Mouse (Mus musculus): ENCODE measurements around the gene Aimp2.

Gene Aimp2

DNA sequence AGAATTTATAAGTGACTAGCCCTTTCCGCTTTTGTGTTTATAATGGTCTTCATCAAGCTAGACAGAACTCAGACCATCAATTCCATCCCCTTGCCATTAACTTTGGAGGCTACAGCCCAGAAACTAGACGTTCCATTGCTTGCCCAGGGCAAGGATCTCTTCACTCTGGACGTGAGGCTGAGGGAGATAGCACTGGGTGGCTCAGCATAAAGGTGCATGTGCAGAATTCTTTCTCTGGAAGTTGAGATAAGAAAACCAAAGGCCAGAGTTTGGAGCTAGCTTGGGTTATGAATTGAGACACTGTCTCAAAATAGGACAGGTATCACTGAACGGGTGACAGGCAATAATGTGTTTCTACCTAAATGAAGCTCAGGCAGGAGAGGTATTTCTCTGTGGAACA lies 5.8 kb downstream of the Aimp2 start:
- no peak for DNase-seq (ENCODE audit: extremely low spot score, low spot score)

DNA sequence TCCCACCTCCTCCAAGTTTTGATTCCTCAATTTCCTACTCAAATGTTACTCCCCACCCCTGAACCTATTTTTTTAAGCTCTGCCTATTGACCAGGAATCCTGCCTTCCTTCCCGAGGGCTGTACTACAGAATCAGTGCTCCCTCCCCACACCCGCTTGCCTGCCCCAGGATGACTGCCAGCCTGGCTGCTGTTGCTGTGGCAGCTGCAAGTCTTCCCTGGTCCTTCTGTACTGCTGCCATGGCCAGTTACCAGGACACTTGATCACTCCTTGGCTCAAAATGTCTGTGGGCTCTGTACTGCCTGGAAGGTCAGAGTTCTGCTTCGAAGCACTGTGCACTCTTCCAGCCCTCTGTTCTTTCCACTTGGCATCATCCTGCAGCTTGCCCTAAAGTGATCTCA lies 7.5 kb downstream of the Aimp2 start:
- DNase-seq (ENCODE audit: extremely low spot score, low spot score) = no peak

DNA sequence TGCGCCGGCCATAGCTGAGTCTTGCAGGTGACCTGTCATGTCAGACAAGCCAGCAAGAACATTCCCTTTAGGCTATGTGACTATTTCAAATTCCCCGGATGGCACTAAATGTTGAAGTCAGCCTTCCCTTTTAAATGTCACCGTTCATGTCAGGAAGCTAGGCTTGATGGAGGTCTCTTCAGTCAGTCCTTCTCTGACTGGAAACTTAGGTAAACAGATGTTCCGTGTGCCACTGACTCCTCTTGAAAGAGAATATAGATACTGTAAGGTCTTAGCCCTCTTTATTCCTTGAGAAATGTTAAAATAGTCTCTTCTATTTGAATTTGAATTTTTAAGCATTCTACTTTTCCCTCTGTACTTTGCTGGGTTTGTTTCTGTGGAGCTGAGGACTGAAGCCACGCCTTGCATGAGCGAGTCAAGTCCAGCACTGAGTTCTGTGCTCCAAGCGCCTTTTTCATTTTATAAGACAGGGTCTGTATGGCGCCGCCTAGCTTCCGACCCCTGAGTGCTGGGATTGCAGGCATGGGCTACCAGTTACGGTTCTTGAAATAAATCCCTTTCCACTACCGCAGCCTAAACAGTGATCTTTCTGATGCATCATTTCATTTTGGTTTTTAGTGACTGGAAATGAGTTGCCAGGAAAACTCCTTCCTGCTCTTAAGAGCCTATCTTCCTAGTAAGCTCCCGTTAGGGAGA lies 11.9 kb downstream of the Aimp2 start, which contains the start of gene Ankrd61:
Gene Ankrd61 (minus strand): TSS at position 51 of the 696 bp plus-strand sequence.
- no peak for DNase-seq (ENCODE audit: extremely low spot score, low spot score)

- DNase-seq (ENCODE audit: extremely low spot score, low spot score) = no peak
These were observed 16.3 kb downstream of the Aimp2 start for GRCm38 (mm10) chr5:143893396-143893795.

GRCm38 (mm10) chr5:143892255-143892886 lies 17.3 kb downstream of the Aimp2 start:
- no peak for DNase-seq (ENCODE audit: extremely low spot score, low spot score)

DNA sequence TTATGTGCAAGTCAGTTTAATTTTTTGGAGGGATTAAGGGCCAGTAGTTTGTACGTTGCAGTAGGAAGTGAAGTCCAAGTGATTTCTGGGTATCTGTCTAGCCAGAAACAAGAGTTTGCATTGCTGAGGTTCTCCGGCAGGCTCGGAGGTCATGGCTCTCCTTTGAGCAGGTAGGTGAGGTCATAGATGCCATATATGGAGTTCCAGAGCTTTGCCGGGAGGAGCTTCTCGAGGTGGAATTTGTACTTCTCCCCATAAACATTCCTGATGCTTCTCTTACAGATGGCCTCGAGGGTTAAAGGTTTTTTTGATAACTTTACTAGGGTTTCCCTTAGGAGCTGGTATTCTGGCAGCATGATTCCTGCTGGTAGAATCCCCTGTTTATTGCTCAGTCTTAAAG lies 18.9 kb downstream of the Aimp2 start:
- DNase-seq (ENCODE audit: extremely low spot score, low spot score) = no peak

GRCm38 (mm10) chr5:143885274-143885673 lies 24.4 kb downstream of the Aimp2 start:
- no peak for DNase-seq (ENCODE audit: extremely low spot score, low spot score)

- no peak for DNase-seq (ENCODE audit: extremely low spot score, low spot score)
These were observed 35.1 kb downstream of the Aimp2 start for GRCm38 (mm10) chr5:143874571-143874970.

DNA sequence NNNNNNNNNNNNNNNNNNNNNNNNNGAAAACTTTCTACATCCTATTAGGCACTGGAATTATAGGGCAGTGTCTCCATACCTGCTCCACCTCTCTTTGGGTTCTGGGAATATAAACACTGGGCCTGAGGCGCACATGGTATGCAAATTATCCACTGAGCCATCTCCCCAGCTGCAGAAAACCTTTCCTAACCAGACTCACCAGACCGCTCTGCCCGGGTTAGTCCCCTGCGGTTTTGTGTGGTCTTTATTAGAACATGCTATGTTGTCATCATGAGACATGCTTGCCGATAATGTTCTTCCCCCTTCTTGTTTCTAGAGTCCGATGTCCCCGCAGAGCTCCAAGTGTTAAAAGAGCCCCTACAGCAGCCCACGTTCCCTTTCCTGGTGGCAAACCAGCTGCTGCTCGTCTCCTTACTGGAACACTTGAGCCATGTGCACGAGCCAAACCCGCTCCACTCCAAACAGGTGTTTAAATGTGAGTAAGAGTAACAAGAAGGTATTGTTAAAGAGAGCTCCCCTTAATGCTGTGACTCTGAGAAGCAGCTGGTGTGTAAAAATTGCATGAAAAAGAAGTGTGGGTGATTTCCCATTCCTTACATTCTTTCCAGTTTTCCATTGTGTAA lies 38.0 kb downstream of the Aimp2 start:
- no peak for DNase-seq (ENCODE audit: extremely low spot score, low spot score)
